Mouse (Mus musculus): ENCODE measurements around the gene Vmn1r231. TPM values are rescaled to one million over a fixed set of nuclear protein-coding genes. Genes with fewer than 3 reads are reported as not detected.

Gene Vmn1r231
- not detected in 2 replicates for polyA plus RNA-seq (2016; fragmentation: Nextera tagmentation; extraction: Ambion mirVana)

GRCm38 (mm10) chr17:20904991-20905390, at the start of gene Vmn1r231:
Gene Vmn1r231 (minus strand): TSS chr17:20905091.
- Histone ChIP-seq H3K9me3 (no peaks in the 10 kb centered on the region), H3K27me3 (no peaks in the 10 kb centered on the region), H3K4me2 (no peak within 1 kb of the TSS), H3K27ac (no peak within 1 kb of the TSS), H3K4me1 (no peaks in the 10 kb centered on the region), H3K9ac (no peak within 1 kb of the TSS), H3K4me3 (replicated peaks) (no peak within 1 kb of the TSS), H3K36me3 (replicated peaks) (no peaks in the 10 kb centered on the region)
- WGBS, result 69% methylated on average over 2 of the region's 2 CpGs
- no peak for ATAC-seq (ENCODE audit: low FRiP score)

- no peaks in the 10 kb centered on the region for H3K9me3 ChIP-seq
- no peaks in the 10 kb centered on the region for H3K27me3 ChIP-seq
- H3K4me3 ChIP-seq (replicated peaks), result peak overlapping the region; percentile 68
- peaks cover 41% of the 10 kb centered on the region for H3K4me1 ChIP-seq
- H3K9ac ChIP-seq, result peak overlapping the region; percentile 81
- H3K4me2 ChIP-seq, result peak overlapping the region; percentile 78
- H3K36me3 ChIP-seq (replicated peaks), result peaks cover 4% of the 10 kb centered on the region; the same call in 1 of the 2 replicates
- no peak for ATAC-seq (ENCODE audit: low FRiP score)
- no peak overlapping the region for H3K27ac ChIP-seq
Measured at GRCm38 (mm10) chr17:20946636-20947035, 41.7 kb upstream of the Vmn1r231 start.

DNA sequence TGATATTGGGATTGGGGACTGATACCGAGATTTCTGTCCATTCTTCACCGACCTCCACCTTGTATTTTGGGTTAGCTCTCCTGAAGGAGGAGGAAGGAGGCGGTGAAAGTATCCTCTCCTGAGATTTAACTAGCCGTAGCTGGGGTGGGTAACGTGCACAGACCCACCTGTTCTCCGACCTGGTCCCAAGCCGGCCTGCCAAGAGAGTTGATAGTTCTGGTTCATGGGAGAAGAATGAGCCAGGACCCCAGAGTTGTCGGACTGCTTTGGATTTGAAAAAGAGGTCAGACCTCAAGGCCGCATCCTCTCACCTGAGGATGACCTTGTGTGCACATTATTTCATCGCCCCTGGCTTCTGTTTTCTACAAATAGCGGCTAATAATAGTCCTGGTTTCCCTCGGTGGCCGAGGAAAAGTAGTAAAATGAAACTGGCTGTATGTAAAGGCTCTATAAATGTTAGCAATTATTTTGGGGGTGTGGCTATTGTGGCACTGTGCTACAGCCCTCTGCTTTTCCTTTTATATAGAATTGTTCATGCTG, 41.2 kb upstream of the Vmn1r231 start:
- no peak for ATAC-seq (ENCODE audit: low FRiP score)
- WGBS, result under 1% methylated on average over 13 of the region's 13 CpGs
- peaks cover under 1% of the 10 kb centered on the region; the same call in 1 of the 2 replicates for H3K36me3 ChIP-seq (replicated peaks)

DNA sequence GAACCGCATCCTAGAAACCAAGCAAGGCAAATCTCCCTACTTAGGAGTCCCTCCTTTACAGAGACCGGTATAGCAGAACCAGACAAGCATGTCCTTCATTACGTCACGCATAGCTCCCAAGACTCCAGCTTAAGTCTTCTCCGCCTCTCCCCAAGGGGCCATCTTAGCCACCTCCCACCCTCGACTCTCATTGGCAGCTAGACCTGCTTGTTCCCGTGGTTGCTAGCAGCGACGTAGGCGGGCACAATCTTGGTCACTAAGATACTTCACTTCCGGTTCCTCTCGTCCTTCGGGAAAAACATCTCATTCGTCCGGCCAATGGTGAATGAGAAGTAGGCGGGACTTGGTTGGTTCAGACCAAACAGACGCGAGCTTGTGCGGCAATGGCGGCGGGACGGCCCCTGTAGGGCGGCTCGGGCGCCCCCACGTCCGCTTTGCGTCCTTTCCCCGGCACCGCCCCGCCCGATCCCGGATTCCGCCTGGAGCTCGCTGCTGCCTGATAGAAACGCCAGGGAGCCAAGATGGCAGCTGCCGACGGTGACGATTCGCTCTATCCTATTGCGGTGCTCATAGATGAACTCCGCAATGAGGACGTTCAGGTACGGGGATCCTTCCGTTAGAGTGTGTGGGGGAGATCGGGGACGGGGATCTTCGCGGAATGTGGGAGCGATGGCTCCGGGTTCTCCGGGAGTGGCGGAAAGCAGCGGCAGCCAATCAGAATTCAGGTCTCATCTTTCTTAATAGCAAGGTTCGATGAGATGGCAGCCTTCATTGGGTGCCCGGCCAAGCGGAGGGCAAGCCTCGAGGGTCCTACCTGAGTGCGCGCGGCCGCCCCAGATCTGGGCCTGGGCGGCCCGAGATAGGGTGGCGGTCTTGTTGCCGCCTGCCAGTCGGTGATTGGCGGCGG, 40.3 kb upstream of the Vmn1r231 start, which contains the start of gene Ppp2r1a:
Gene Ppp2r1a (plus strand): TSS at position 327 of the 907 bp plus-strand sequence.
- Histone ChIP-seq H3K27ac (peak within 1 kb of the TSS; percentile 97), H3K4me1 (peaks cover 41% of the 10 kb centered on the region), H3K27me3 (no peaks in the 10 kb centered on the region), H3K4me3 (replicated peaks) (peak within 1 kb of the TSS; percentile 68), H3K4me2 (peak within 1 kb of the TSS; percentile 78), H3K36me3 (replicated peaks) (no peaks in the 10 kb centered on the region), H3K9ac (peak within 1 kb of the TSS; percentile 81), H3K9me3 (no peaks in the 10 kb centered on the region)
- under 1% methylated on average over 69 of the region's 69 CpGs for WGBS
- ATAC-seq (ENCODE audit: low FRiP score), result peak; percentile 98

More for the DNA sequence above, 41.2 kb upstream of the Vmn1r231 start:
- peaks cover 41% of the 10 kb centered on the region for H3K4me1 ChIP-seq
- no peaks in the 10 kb centered on the region for H3K27me3 ChIP-seq
- H3K9me3 ChIP-seq, result no peaks in the 10 kb centered on the region
- peak overlapping the region; percentile 97 for H3K27ac ChIP-seq
- peak overlapping the region; percentile 78 for H3K4me2 ChIP-seq
- peak overlapping the region; percentile 68 for H3K4me3 ChIP-seq (replicated peaks)
- peak overlapping the region; percentile 81 for H3K9ac ChIP-seq

- no peaks in the 10 kb centered on the region for H3K27me3 ChIP-seq
- H3K4me3 ChIP-seq (replicated peaks), result peak overlapping the region; percentile 68
- peaks cover 35% of the 10 kb centered on the region for H3K4me1 ChIP-seq
- peak overlapping the region; percentile 92 for H3K27ac ChIP-seq
- ATAC-seq (ENCODE audit: low FRiP score), result no peak
- H3K4me2 ChIP-seq, result peak overlapping the region; percentile 78
- 46% methylated on average over 3 of the region's 3 CpGs for WGBS
- H3K9ac ChIP-seq, result peak overlapping the region; percentile 60
- no peaks in the 10 kb centered on the region for H3K36me3 ChIP-seq (replicated peaks)
- H3K9me3 ChIP-seq, result no peaks in the 10 kb centered on the region
Measured at GRCm38 (mm10) chr17:20944226-20944625, 39.3 kb upstream of the Vmn1r231 start.

DNA sequence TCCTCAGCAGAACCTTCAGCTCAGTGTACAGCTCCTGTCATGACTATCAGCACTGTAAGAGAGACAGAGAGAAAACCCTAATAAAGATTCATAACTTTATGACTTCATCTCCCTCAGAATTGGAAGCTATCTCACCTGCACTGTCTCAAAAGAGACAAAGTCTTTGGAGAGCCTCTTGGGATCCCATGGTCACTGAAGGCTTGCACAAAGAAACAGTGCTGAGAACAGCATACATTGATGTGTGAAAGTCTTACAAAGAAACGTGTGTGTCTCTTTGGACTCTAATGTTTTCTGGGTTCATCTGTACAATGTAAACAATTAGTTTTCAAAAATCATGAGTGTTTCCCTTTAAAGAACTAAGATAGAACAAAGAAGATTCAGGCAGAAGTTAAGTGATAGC, 14.7 kb upstream of the Vmn1r231 start, which contains the start of gene Vmn1r232:
Gene Vmn1r232 (minus strand): TSS at position 101 of the 400 bp plus-strand sequence.
- Histone ChIP-seq H3K27ac (no peak within 1 kb of the TSS), H3K4me1 (no peaks in the 10 kb centered on the region), H3K4me3 (replicated peaks) (no peak within 1 kb of the TSS), H3K9ac (no peak within 1 kb of the TSS), H3K4me2 (no peak within 1 kb of the TSS), H3K36me3 (replicated peaks) (no peaks in the 10 kb centered on the region), H3K27me3 (no peaks in the 10 kb centered on the region), H3K9me3 (no peaks in the 10 kb centered on the region)
- 67% methylated on average over 1 of the region's 1 CpGs for WGBS
- ATAC-seq (ENCODE audit: low FRiP score), result no peak

DNA sequence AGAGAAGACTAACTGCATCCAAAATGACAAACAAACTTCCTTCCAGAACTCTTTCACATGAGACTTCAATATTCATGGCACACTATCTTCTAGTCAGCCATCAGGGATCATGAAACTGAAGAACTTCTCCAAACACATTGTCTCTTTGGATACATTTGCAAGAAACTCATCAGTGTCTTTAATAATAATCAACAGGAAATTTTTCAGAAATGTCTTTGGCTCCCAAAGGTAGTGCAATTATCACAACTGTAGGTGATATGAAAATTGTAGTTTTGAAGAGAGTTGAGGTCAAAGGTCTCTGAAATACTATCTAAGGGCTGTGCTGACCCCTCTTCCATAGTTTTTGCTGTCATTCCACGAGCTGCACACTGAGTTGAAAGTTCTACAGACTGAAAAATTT, 64.7 kb downstream of the Vmn1r231 start, which contains the start of gene Vmn1r230:
Gene Vmn1r230 (plus strand): TSS at position 301 of the 400 bp plus-strand sequence.
- no peaks in the 10 kb centered on the region for H3K4me1 ChIP-seq
- WGBS, result 20% methylated on average over 1 of the region's 1 CpGs
- no peak within 1 kb of the TSS for H3K27ac ChIP-seq
- H3K36me3 ChIP-seq (replicated peaks), result no peaks in the 10 kb centered on the region
- H3K4me3 ChIP-seq (replicated peaks), result no peak within 1 kb of the TSS
- ATAC-seq (ENCODE audit: low FRiP score), result no peak
- H3K4me2 ChIP-seq, result no peak within 1 kb of the TSS
- H3K27me3 ChIP-seq, result no peaks in the 10 kb centered on the region
- peaks cover 5% of the 10 kb centered on the region; the same call in 1 of the 2 replicates for H3K9me3 ChIP-seq
- H3K9ac ChIP-seq, result no peak within 1 kb of the TSS

Other genes starting within 250 kb of the Vmn1r231 start
- not detected in 2 replicates for gene Vmn1r226, start 222.2 kb downstream of the Vmn1r231 start, polyA plus RNA-seq (2016; fragmentation: Nextera tagmentation; extraction: Ambion mirVana)
- not detected in 2 replicates for gene Vmn1r227, start 175.2 kb downstream of the Vmn1r231 start, polyA plus RNA-seq (2016; fragmentation: Nextera tagmentation; extraction: Ambion mirVana)
- not detected in 2 replicates for gene Vmn1r228, start 118.9 kb downstream of the Vmn1r231 start, polyA plus RNA-seq (2016; fragmentation: Nextera tagmentation; extraction: Ambion mirVana)
- 0.01 TPM in 1 of 2 replicates, not detected in the other for gene Vmn1r229, start 93.5 kb downstream of the Vmn1r231 start, polyA plus RNA-seq (2016; fragmentation: Nextera tagmentation; extraction: Ambion mirVana)
- not detected in 2 replicates for gene Vmn1r230, start 64.6 kb downstream of the Vmn1r231 start, polyA plus RNA-seq (2016; fragmentation: Nextera tagmentation; extraction: Ambion mirVana)
- gene Vmn1r232, start 14.6 kb upstream of the Vmn1r231 start, polyA plus RNA-seq (2016; fragmentation: Nextera tagmentation; extraction: Ambion mirVana), result not detected in 2 replicates
- 482 and 503 TPM in 2 replicates for gene Ppp2r1a, start 40.2 kb upstream of the Vmn1r231 start, polyA plus RNA-seq (2016; fragmentation: Nextera tagmentation; extraction: Ambion mirVana)
- not detected in 2 replicates for gene Vmn1r233, start 91.4 kb upstream of the Vmn1r231 start, polyA plus RNA-seq (2016; fragmentation: Nextera tagmentation; extraction: Ambion mirVana)
- gene Zfp160, start 103.8 kb upstream of the Vmn1r231 start, polyA plus RNA-seq (2016; fragmentation: Nextera tagmentation; extraction: Ambion mirVana), result 19.0 and 20.3 TPM in 2 replicates